Comparison of ENCODE assay signal across 16 mouse cellular contexts in genomic region chr10:59798371-59798770, GRCm38 (mm10).
"Had no signal": no experiment of that assay in that cellular context is flagged by ENCODE, and none has a peak within 500 bp of the region (broad histone marks: within the 10 kb centered on the region; RNA-seq: fewer than 3 reads in every experiment).

No protein-coding gene starts in this region.

- H3K27ac ChIP-seq: hindbrain, postnatal 0 days; kidney, postnatal 0 days; limb, embryonic 15.5 days; neural tube, embryonic 13.5 days had no signal

- H3K4me2 ChIP-seq: limb, embryonic 15.5 days; lung, embryonic 14.5 days; midbrain, embryonic 12.5 days; neural tube, embryonic 13.5 days had no signal

- H3K27me3 ChIP-seq: limb, embryonic 15.5 days; midbrain, embryonic 12.5 days; neural tube, embryonic 13.5 days had no signal

- H3K9ac ChIP-seq: limb, embryonic 15.5 days; liver, embryonic 14.5 days; lung, embryonic 14.5 days; midbrain, embryonic 12.5 days; neural tube, embryonic 13.5 days had no signal

- DNase-seq: layer of hippocampus, adult 9-11 months; layer of hippocampus, postnatal 36 days; lung, embryonic 14.5 days; lung, postnatal 10 days; lung, postnatal 4 days; retina, postnatal 1 day; right cerebral cortex, postnatal 4 days; spleen, adult 18-20 months; thymus, adult 18-20 months; thymus, postnatal 14 days had no signal

- H3K36me3 ChIP-seq: midbrain, embryonic 12.5 days; neural tube, embryonic 13.5 days had no signal

- H3K9me3 ChIP-seq: limb, embryonic 15.5 days; midbrain, embryonic 12.5 days; neural tube, embryonic 13.5 days had no signal

- H3K4me3 ChIP-seq: limb, embryonic 15.5 days; midbrain, embryonic 12.5 days; neural tube, embryonic 13.5 days had no signal

- ATAC-seq: hindbrain, postnatal 0 days had no signal
